Mouse (Mus musculus) T-cell, adult 2 months (primary cell): ENCODE measurements around the gene Dupd1.

ENCODE experiments used
- DNase-seq: peaks from one replicate; pipeline ENCODE4 v3.0.0; 2022; ENCODE audit warnings: low spot score

Gene Dupd1

GRCm38 (mm10) chr14:21722021-21722698 lies 7.8 kb upstream of the Dupd1 start:
- no peak for DNase-seq

- DNase-seq = no peak
These were observed 6.2 kb upstream of the Dupd1 start for GRCm38 (mm10) chr14:21720430-21721205.

- DNase-seq = no peak
These were observed 5.4 kb upstream of the Dupd1 start for GRCm38 (mm10) chr14:21719646-21720383.

- DNase-seq = no peak
These were observed 3.1 kb downstream of the Dupd1 start for GRCm38 (mm10) chr14:21711231-21711630.

GRCm38 (mm10) chr14:21709545-21709944 lies 4.8 kb downstream of the Dupd1 start:
- no peak for DNase-seq

- DNase-seq = no peak
These were observed 7.4 kb downstream of the Dupd1 start for GRCm38 (mm10) chr14:21706759-21707571.

- no peak for DNase-seq
These were observed 8.9 kb downstream of the Dupd1 start for GRCm38 (mm10) chr14:21705462-21705861.

GRCm38 (mm10) chr14:21703255-21703654 lies 11.1 kb downstream of the Dupd1 start:
- DNase-seq = no peak

GRCm38 (mm10) chr14:21702691-21703090 lies 11.7 kb downstream of the Dupd1 start:
- no peak for DNase-seq

GRCm38 (mm10) chr14:21696186-21696830 lies 18.1 kb downstream of the Dupd1 start:
- no peak for DNase-seq

GRCm38 (mm10) chr14:21695020-21695419 lies 19.4 kb downstream of the Dupd1 start:
- DNase-seq = no peak

- no peak for DNase-seq
These were observed 23.3 kb downstream of the Dupd1 start for GRCm38 (mm10) chr14:21691070-21691469.

- no peak for DNase-seq
These were observed 27.7 kb downstream of the Dupd1 start for GRCm38 (mm10) chr14:21686376-21687279.

- no peak for DNase-seq
These were observed 28.8 kb downstream of the Dupd1 start for GRCm38 (mm10) chr14:21685411-21686146.

- no peak for DNase-seq
These were observed 30.5 kb downstream of the Dupd1 start for GRCm38 (mm10) chr14:21683834-21684233.

GRCm38 (mm10) chr14:21682681-21683129 lies 31.7 kb downstream of the Dupd1 start:
- peak; percentile 49 for DNase-seq

- no peak for DNase-seq
These were observed 34.7 kb downstream of the Dupd1 start for GRCm38 (mm10) chr14:21679631-21680201.

GRCm38 (mm10) chr14:21678509-21679285 lies 35.7 kb downstream of the Dupd1 start:
- DNase-seq = peak; percentile 38
